Mouse (Mus musculus) mouse trophoblast stem cell (cell line): ENCODE measurements at regions not wholly inside any gene's neighbourhood (a gene's known extent, or its start where the extent isn't known, plus 50 kb on each side); places are given as distances from the start of the nearest gene placed in this dataset.

Experiments used
- in situ Hi-C, 2 experiments: fragments of 300-500 bp; cut with MseI, MboI; formaldehyde crosslinking; loops; 2 replicates in 1 of 2; 3 replicates in 1 of 2; pipeline ENCODE4 v1.15.1; 2025

DNA sequence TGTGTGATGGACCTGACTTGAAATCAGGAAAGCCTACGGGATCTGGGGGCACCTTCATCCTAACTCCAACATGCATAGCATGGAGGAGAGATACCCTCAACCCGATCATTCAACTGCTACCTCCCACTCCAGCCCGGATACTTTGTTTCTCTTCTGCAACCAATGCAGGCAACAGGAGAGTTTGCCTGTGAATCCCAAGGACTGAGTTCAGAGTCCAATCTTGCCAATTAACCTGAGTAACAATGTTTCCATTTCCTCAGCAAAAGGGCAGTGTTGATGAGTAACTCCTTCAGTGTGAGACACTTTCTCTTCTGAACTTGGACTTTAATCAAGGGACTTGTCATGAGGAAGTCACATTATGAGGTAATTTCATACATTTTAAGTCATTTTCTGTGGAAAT lies 129.1 kb upstream of the Gdf10 start:
- in situ Hi-C loops = no loop called here

DNA sequence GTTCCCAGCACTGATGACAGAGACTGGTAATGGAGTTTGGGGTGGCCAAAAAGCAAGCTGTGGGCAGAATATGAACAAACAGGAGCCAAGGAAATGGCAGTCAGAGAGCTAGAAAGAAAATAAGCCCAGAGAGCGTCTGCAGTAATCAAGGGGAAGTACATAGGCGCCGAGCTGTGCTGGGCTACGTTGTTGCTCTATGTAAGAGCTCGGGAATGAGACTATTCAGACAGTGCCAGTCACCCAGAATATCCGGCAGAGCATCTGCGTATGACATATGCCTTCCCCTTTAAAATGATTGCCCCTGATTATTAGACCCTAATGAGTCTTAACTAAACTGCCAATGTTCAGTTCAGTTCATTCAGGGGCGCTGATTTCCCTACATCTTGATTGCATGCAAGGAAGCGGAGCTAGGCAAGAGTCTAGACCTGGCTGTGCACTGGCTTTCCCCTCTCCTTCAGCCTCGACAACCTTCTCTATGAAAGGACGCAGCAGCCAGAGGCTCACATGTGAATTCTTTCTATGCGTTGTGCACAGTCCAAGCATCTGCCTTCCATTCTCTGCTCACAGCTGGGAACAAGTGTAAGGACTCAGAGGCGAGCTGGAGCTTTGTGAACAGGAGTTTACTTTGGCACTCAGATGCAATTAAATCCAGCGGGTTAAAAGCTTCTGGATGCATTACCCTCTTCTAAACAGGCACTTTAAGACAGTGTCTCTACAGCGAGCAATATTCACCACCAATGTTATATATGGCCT lies 125.7 kb upstream of the Gdf10 start:
- in situ Hi-C loops = no loop called here

DNA sequence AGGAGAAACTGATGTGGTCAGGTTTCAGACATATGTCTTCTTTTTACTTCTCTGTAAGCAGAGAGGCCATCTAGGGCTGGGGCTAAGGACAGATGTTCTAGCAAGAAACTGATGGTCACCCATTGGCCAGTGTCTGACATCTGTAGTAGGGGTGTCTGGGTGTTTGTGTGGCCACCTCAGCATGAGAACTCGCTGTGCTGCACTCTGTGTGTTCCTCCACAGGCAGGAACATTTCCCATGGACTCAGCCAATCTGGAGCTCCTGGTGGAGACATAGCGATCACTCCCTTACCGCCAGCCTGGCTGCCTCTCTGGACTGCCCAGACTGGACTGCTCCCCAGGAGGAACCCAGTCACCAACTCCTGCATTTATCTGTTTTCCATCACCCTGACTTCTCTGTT lies 119.1 kb upstream of the Gdf10 start:
- in situ Hi-C loops = no loop called here

DNA sequence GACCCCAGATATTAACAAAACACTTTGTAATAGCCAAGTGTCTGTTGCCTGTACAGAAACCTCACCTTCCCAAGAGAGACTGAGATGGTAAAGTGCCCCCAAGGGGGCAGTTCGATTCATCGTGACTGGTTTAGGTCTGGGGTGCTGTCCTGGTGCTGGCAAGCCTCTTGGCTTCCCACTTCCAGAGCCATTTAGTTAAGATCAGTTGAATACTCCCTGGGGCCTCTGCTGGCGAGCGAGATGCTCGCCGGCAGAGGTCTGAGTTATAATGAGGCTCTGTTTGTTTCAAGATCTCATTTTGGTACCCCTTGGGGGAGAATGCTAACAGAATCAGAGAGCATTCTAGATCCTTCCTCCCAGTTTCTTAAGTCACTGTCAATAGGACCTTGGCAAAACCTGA lies 118.7 kb upstream of the Gdf10 start:
- in situ Hi-C loops = no loop called here

DNA sequence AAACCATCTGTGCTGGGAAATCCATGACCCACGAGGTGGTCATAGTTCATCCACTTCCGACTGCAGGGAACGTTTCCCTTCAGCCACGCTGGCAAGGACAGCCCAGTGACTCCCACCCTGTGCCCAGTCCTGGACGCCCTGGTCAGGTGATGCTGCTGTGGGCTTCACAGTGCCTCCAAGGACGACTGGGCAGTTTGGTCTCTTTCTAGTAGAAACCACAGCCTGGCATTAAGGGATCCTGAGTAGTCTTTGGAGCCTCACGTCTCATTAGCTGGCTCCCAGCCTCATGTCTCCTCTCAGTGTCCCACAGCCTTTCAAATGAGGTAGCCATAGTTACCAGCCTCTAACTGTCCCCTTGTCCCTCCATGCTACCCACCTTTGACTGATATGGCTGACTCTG lies 116.2 kb upstream of the Gdf10 start:
- in situ Hi-C loops = no loop called here

DNA sequence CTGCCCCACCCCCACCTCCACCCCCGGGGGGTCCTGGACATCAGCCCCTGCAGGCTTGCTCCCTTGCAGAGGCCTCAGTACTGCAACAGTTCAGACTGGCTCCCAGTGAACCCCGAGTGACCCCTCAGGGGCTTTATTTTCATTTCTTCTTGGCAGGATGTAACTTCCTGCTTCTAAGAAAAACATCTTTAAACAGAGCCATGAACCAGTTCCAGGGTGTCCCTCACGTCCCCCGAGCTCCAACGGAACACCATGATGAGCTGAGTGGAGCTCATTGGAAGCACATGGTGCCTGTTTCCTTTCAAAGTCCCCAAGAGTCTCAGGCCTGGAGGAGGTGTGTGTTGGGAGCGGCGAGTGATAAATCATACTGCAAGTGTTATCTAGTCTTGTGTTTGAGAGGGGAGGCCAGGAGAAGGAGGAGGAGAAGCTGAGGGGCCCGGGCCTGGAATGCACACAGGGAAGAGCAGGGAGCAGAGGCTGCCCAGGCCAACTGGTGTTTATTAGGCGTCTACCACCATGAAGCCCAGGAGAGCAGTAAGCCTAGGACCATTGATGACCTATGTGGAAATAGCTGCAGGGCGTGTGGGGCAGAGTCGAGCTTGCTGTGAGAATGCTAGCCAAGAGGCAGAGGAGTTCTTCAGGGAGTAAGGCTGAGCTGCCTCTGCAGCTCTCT lies 114.7 kb upstream of the Gdf10 start:
- in situ Hi-C loops = no loop called here

DNA sequence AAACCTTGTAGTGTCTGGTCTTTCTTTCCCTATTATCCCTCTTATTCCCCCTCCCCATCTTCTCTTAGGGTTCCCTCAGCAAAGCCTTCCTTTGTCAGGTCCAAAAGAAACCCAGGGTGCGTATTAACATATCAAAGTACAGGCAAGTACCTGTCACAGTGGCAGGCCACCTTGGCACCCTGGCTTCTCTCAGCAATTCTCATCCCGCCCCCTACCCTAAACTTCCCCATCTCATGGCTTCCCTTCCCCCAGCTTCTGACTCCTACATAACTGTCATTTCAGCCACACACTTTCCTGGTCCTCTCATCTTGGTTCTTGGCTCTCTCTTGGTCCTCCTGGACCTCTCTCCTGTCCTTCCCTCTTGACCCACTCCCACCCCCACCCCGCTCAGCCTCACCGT lies 112.8 kb upstream of the Gdf10 start:
- in situ Hi-C loops = no loop called here

DNA sequence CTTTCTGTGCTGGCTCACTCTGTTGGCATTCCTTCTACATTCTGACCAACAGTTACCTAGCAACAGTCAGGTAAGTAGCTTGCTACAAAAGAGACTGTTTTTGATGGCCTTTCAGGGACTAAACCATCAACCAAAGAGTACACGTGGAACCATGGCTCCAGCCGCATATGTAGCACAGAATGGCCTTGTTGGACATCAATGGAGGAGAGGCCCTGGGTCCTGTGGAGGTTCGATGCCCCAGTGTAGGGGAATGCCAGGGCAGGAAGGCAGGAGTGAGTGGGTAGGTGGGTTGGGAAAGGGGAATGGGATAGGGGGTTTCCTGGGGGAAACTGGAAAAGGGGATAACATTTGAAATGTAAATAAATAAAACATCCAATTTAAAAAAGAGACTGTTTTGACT lies 112.1 kb upstream of the Gdf10 start:
- in situ Hi-C loops = no loop called here

DNA sequence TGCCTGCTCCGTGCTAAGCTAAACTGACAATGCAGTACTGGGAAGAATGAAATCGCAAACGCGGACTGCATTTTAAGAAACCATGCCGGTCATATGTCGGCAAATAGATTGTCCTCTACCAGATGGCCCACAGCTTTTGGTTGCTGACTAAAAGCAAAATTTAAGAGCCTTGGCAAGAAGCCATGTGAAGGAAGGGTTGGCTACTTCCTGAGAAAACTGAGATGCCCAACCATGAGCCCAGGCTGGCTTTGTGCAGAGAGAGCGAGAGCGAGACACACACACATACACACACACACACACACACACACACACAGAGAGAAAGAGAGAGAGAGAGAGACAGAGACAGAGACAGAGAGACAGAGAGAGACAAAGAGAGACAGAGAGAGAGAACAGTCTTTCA lies 111.1 kb upstream of the Gdf10 start:
- in situ Hi-C loops = no loop called here

DNA sequence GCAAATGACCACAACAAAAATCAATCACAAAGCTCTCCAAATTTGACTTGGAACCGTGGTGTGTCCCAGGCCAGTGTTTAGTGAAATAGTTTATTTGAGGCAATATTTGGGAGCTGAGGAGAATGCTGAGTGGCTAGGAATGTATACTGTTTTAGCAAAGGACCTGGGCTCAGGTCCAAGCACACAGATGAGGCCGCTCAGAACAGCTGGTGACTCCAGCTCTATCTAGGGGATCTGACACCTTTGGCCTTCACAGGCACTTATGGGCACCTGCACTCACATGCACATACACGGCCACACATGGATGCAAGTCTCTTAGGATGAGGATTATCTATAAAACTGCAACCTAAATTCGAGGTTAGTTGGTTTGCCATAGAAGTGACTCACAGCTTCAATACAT lies 110.6 kb upstream of the Gdf10 start:
- in situ Hi-C loops = no loop called here

DNA sequence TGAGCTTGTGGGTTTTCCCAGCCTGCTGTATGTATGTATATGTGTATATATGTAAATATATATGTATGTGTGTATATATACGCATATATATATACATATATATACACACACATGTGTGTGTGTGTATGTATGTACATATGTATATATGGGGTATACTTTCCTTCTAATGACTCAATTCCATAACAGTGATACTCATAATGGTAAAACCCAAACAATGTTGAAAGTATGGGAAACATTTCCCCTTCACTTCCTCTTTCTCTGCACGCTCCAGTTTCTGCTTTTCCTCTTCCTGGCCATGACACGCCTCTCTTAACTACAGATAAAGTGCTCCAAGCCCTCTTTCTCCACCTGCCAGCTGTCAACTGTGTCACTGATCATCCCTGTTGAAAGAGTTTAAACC lies 110.1 kb upstream of the Gdf10 start:
- in situ Hi-C loops = no loop called here

DNA sequence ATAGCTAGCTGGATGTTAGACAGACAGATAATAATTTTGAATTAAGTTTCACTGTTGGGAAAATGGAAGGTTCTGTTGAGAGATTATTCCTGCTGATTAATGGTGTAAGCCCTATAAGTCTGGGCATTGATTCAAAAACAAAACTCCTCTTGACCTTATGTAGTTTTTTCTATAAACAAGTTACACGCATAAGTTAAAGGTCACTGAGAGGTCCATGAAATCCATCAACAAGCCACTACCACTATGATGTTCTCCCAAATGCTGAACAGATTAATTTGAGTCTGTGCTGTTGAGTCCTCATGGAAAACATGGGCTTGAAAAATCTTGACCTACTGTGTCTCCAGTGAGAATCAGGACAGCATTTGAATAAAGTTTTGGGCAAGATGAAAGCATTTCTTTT lies 109.3 kb upstream of the Gdf10 start:
- in situ Hi-C loops = no loop called here

DNA sequence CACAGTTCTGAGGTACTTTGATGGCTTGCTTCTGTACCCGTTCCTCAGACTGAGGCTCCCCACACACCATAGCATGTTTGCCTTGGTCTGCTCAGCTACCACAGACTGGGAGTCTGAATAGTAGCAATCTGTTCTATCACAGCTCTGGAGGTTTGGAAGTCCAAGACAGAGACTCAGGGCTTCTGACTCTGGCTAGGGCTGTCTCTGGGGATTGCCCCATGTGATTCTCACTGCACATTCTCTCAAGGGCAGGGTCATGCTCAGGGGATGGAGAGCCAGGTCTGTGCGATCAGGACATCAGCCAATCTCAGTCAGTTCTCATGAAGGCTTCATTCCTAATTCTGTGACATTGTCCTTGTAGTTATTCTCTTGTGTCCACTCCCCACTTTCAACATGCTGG lies 108.8 kb upstream of the Gdf10 start:
- in situ Hi-C loops = no loop called here

DNA sequence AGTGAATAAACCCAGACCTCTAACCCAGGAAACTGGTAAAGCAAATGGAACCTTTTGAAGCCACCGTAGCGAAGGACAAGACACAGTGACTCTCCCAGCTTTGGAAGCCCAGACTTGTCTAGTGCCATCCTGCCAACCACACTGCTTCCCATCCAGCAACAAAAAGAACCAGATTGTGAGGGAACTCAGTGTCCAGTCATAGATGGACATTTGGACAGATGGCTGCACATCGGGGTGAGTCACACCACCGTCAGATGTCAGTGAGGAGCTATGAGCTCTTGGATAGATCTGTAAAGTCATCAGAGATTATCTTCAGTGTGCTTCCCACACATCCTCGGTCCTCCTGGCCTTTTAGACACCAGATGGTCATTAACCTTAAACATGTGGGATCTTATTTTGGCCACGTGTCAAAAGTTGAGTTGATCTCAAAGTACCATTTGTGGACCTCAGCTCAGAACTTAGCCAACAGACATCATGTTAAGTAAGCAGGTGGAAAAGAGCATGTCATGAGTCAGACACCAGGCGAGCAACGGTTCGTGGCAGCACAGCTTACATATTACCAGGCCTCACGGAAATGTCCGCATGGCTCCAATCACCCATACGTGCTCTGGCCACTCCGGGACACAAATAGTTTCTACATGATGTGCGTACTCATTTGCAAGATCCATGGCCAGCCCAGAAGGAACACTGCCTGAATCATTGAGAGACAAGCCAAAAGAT lies 102.7 kb upstream of the Gdf10 start:
- in situ Hi-C loops = no loop called here

DNA sequence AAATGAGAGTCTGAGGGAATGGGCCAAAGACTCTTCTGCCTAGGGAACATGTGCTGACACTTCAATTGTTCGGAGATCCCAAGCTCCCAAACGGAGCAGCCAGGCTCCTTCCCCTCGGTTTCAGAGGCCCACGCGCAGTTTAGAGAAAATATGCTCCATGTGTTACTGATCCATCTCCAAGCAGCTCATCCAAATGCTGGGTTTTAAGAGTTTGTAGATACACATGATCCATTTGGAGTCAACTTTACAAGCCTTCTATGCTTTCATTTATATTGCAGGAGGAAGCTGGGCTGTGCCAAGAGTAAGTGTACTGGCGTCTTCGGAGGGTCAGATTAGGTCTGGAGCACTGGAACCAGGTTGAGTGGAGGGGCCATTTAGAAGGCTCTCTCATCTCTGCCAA lies 102.0 kb upstream of the Gdf10 start:
- in situ Hi-C loops = no loop called here

DNA sequence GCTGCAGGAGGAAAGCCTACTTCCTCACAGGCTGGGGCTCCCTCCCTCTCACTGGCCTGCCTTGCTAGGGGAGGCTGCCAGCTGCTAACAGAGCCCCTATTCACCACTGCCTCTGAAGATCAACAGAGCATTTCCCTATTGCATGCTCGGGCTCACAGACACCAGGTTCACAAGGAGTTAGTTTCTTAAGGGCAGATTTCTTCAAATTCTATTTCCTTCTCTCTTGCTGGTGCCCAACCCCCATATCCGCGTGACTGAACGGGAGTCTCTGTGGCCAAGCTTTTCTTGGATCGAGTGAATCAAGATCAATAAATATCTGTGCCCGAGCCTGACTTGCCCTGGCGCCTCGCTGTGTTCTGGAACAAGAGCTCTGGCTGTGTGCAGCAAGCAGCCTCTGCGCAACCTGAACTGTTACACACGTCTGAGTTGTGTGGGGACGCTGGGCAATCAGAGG lies 98.9 kb upstream of the Gdf10 start:
- in situ Hi-C loops = no loop called here

DNA sequence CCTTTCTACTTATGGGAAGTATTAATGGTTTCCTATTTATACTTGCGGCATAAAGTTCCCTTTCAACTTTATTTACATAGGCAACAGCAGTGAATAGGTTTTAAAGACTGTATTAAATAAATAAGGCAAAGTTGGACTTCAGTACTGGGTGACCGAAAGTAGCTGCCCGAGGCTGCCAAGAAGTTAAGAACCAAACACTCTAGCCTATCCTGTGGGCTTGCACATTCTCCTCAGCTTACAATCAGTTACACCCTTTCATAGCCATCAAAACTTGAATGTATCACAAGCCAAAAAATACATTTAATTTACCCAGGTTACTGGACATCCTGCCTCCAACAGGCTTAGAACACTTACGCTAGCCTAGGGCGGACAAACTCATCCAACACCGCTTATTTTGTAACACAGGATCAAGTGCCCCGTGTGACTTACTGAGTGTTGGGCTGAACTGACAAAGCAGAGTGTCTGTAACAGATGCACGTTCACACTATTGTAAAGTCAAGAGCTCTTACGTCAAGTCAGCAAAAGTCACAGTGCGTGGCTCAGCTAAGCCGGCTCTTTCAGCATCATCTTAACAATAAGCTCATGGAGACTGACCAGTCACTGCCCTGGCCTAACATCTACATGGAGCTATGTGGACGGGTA lies 97.3 kb upstream of the Gdf10 start:
- in situ Hi-C loops = no loop called here

DNA sequence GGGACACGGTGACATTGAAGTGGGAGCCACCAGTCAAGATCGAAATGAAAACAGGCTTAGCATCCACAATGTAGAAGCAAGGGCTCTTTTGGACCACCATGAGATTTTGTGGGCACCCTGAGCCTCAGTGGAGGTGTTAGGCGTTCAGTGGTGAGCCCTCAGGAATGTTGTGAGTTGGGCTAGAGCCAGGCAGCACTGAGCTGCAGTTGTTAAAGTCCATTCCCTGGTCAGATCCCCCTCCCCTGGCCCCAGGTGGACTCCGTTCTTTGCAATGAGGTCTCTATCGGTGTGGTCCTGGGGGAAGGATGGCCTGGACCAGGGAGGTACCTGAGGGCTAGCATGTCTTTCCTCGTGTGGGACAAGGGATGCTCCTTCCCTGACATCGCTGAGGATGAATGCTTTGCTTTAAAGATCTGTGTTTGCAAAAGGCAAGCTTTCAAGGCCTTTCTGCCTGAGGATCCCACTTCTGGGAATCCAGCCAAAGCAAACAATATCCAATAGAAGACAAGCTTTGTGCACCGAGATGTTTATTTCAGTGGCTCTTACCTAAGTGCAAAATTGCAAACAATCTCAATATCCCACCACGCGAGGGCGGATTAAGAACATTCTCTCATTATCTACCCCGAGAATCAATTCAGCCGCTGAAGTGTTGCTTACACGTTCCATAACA lies 90.6 kb upstream of the Gdf10 start:
- in situ Hi-C loops = no loop called here

DNA sequence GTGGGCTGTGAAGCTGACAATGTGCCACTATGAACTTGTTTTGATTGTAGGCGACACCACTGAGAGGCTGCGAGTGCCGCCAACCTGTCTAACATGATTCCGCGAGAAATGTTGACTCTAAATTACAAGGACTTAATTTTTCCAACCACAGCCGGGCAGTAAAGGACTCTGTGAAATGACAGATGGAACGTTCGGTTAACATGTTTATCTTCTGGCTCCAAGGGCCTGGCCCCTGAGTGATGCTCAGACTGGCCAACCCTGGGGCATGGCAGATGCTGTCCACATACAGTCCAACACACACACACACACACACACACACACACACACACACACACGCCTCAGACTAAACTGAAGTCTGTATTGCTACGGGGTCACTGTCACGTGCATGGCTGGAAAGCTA lies 87.0 kb upstream of the Gdf10 start:
- in situ Hi-C loops = no loop called here

DNA sequence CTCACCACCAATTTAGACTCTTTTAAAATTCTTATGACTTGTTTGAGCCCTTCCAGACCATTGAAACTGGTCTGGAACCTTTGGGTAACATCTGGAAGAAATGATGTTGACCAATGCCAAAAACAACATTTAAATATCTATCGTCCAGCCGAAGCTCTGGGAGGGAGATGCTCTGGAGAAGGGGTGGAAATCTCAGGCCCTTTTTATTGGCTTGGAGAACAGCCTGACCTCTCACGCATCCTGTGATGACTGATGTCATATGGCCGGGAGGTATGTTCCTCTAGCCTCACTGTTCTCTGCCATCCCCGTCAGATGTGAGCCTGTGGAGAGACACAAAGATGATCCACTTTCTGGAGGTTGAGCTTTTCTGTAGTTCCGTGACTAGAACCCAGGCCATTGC lies 81.6 kb upstream of the Gdf10 start:
- in situ Hi-C loops = no loop called here

DNA sequence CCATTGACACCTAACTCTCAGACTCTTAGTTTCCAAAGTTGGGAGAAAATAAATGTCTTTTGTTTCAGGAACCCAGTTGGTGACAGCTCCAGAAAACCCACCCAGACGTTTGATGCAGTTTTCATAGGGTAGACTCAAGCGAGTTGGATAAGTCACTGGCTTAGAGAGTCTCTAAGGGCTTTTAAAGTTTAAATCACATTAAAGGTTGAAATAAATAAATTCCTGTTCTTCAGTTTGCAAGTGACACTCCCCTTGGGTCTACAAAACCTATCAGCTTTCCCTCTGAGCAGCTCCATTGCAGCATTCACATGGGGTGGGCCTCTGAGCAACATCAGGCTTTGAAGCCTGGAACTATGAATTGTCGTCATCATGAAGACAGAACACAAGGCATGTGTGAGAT lies 69.9 kb upstream of the Gdf10 start:
- in situ Hi-C loops = no loop called here

DNA sequence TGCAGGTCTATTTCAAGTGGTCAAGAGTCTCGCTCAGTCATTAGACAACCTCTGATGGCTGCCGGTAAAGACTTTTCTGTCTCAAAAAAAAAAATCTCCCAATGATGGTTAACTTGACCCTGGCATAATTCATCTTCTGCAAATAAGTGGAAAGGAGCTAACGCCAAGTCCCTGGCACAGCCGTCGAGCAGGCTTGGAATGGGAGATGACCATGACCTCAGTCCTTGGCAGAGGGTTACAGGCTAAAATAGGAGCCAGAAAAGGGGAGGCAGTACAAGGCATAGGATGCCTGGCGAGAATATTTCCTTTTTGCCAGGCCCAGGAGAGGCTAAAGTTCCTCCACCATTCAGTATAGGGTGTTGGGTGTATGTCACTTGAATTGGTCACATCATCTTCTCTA lies 69.2 kb upstream of the Gdf10 start:
- in situ Hi-C loops = no loop called here
